Mouse (Mus musculus) splenic B cell, adult 2 months (primary cell): ENCODE results near the gene Prr18.

Experiments used
- DNase-seq: peaks from one replicate; pipeline ENCODE4 v3.0.0-alpha.2; 2011; ENCODE audit warnings: low read depth, low spot score
- H3K27me3 ChIP-seq: 2 replicates; pipeline ENCODE4 v1.6.1; 2012; ENCODE audit warnings: mild to moderate bottlenecking, low read length, moderate library complexity, mixed read lengths; ENCODE audit not compliant: control insufficient read depth, poor library complexity, insufficient read depth, severe bottlenecking
- H3K36me3 ChIP-seq: 2 replicates; pipeline ENCODE4 v1.6.1; 2012; ENCODE audit warnings: mild to moderate bottlenecking, low read length, moderate library complexity, mixed read lengths; ENCODE audit not compliant: control insufficient read depth, poor library complexity, insufficient read depth, severe bottlenecking

The Prr18 gene

DNA sequence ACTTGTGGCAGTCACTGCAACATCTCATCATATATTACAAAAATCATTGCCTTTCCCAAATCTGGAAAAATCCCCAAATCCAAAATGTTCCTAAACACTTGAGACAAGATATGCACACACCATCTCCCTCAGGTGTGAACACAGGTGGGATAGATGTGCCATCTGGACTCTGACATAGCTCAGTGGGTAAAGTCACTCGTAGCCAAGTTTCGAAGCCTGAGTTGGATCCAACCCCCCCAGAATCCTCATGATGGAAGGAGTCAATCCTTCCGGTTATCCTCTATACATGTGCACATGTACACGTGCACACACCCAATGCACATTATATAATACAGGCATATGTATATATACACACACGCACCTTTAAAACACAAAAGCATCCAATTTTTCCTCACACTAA, 23.6 kb downstream of the Prr18 start:
- DNase-seq = no peak
- Histone ChIP-seq H3K27me3 (no peaks in the 10 kb centered on the region), H3K36me3 (no peaks in the 10 kb centered on the region)

GRCm38 (mm10) chr17:8361281-8362103, 24.2 kb downstream of the Prr18 start:
- Histone ChIP-seq H3K36me3 (no peaks in the 10 kb centered on the region), H3K27me3 (no peaks in the 10 kb centered on the region)
- no peak for DNase-seq

DNA sequence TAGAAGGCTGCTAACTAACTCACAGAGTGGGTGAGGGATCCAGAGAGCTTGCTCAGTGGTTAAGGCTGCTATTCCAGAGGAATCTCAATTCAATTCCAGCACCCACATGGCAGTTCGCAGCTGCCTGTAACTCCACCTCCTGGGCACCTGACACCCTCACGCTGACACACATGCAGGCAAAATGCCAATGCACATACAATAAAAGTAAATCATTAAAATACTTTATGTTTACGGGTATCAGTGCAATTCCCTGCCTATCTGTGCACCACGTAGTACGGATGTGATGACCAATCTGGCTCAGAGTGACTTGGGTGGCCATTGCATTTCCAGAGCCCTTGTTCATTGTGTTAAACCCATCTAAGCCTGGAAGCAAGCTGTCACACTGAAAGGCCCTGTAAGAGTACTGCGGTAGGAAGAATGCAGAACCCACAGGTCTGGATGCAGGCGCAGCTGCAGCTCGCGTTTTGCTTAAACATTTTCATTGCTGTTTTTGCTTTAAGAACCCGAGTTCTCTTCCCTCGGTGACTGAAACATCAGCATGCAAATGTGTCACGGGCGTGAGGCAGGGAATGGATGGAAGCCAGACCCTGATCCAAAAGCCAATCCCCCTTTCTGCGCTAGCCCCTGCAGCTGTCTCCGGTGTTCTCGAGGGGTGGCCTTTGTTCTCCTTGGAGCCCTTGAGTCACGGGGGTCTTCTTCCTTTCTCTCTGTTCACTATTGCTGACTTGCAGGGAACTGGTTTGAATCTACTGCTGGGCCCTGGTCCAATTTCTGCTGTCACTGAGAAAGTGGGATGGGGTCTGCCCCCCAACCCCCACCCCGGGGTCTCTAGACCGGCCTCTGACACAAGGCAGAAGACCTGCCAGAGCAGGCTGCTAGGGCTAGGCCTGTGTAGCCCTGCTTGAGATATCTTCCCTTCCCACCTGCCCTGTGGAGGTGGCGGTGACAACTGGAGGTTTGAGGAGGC, 30.5 kb downstream of the Prr18 start:
- DNase-seq = no peak
- Histone ChIP-seq H3K36me3 (no peaks in the 10 kb centered on the region), H3K27me3 (no peaks in the 10 kb centered on the region; the same call in 1 of the 2 replicates)

GRCm38 (mm10) chr17:8368570-8368969, 31.3 kb downstream of the Prr18 start:
- no peaks in the 10 kb centered on the region; the same call in 1 of the 2 replicates for H3K27me3 ChIP-seq
- H3K36me3 ChIP-seq = no peaks in the 10 kb centered on the region
- DNase-seq = no peak

GRCm38 (mm10) chr17:8369171-8369570, 31.9 kb downstream of the Prr18 start:
- Histone ChIP-seq H3K27me3 (no peaks in the 10 kb centered on the region; the same call in 1 of the 2 replicates), H3K36me3 (no peaks in the 10 kb centered on the region)
- DNase-seq = no peak

DNA sequence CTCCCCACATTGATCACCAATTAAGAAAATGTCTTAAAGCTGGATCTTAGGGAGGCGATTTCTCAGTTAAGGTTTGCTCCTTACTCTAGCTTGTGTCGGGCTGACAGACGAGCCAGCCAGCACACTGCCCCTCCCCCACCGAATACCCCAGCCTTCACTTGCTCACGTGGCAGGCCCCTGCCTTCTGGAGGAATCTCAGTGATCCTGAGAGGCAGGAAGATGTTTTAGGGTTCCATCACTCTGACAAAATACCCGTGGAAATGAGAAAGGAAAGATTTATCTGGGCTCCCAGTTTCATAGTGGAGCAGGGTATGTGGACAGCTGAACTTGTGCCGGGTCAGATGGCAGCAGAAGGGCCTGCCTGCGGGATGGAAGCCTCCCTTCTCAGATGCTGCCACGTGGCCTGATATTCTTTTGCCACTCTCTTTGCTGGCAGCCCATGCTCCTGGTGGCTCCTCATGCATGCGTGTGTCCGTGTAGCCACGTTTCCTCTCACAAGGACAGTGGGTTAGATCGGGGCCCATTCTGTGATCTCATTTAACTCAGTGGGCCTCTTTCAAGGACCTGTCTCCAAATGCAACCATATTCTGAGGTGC, 33.5 kb downstream of the Prr18 start:
- DNase-seq = no peak
- Histone ChIP-seq H3K27me3 (no peaks in the 10 kb centered on the region; the same call in 1 of the 2 replicates), H3K36me3 (no peaks in the 10 kb centered on the region)

DNA sequence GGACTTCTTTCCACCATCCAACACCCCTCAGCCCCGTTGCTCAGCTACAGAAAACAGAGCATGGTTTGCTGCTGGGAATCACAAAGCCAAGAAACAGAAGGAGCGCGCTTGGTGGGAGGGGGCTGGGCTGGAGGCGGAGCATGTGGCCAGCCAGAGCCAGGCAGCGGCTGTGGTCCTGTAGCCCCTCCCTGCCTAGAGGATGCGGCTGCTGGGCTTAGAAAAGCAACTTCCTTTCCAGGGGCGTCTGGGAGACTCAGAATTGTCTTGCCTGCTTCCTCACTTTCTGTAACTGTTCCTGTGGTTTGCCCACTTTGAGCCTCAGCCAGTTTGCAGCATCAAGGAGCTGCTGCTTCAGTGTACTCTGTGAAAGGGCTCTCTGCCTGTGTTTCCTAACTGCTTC, 34.6 kb downstream of the Prr18 start:
- no peaks in the 10 kb centered on the region; the same call in none of the 2 replicates for H3K27me3 ChIP-seq
- H3K36me3 ChIP-seq = no peaks in the 10 kb centered on the region
- peak; percentile 38 for DNase-seq

DNA sequence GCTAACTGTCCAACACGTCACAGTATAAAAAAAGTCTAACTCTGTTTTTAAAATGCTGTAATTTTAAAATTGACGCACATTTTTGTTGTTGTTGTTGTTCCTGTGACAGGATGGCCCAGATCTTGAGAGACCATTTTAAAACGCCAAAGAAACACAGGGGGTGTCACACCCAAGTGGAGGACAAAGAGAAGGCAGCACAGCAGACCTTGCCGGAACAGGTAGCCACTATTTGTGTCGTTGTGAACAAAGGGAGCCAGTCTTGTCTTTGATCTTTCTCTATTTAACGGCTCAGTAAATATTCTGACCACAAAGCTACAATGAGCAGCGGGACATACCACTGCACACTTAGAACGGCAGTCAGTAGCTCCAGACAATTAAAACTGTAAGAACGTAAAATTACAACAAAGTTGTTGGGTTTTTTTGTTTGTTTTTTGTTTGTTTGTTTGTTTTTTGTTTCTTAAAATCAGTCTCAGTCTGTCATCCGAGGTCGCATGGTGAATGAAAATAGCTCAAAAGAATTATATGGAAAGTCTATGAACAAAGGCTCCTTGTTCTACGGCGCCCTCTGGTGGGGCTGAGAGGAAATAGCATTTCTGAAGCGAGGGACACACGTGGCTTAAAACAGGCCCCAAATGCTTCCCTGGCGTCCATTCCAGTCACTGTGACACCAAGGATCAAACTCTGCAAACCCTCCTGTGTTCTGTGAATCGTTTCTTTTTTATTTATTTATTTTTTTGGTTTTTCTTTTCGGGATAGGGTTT, 35.2 kb downstream of the Prr18 start:
- Histone ChIP-seq H3K27me3 (no peaks in the 10 kb centered on the region; the same call in 1 of the 2 replicates), H3K36me3 (no peaks in the 10 kb centered on the region)
- DNase-seq = peak; percentile 81

DNA sequence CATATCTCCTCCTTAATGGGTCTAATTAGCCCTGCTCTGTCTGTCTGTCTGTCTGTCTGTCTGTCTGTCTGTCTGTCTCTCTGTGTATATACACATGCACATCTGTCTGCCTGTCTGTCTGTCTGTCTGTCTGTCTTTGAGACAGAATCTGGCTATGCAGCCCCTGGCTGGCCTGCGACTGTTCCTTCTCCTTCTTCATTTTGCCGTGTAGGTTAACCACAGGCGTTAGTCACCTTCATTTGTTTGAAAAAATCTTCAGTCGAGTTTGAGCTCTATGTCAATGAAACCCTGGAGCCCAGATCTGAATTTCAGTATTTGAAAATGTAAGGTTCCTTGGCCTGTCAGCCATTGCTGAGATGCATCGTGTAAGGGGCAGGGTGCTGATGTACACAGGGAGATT, 40.0 kb downstream of the Prr18 start:
- no peak for DNase-seq
- Histone ChIP-seq H3K36me3 (no peaks in the 10 kb centered on the region), H3K27me3 (no peaks in the 10 kb centered on the region; the same call in 1 of the 2 replicates)

- no peaks in the 10 kb centered on the region for H3K27me3 ChIP-seq
- no peak for DNase-seq
- H3K36me3 ChIP-seq = no peaks in the 10 kb centered on the region
These were observed 48.2 kb downstream of the Prr18 start for GRCm38 (mm10) chr17:8385441-8385840.

GRCm38 (mm10) chr17:8388463-8388862, 51.2 kb downstream of the Prr18 start:
- Histone ChIP-seq H3K36me3 (no peaks in the 10 kb centered on the region), H3K27me3 (no peaks in the 10 kb centered on the region)
- DNase-seq = peak; percentile 46

GRCm38 (mm10) chr17:8388990-8389789, 51.9 kb downstream of the Prr18 start:
- Histone ChIP-seq H3K27me3 (no peaks in the 10 kb centered on the region), H3K36me3 (no peaks in the 10 kb centered on the region)
- DNase-seq = peak; percentile 22

DNA sequence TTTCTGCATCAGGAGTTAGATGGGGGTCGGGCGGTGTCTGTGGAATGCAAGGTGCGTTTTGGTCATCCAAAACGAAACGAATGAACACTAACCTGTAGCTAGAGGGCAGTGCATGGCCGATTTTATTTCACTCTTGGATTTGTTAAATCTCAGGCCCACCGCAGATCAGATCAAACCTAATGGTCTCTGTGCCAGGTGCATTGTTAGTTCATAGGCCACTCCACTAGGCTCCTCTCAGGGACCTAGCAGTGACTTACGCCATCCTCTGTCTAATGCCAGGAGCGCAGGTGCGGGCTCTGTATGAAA, 52.5 kb downstream of the Prr18 start:
- H3K27me3 ChIP-seq = no peaks in the 10 kb centered on the region
- no peaks in the 10 kb centered on the region for H3K36me3 ChIP-seq
- no peak for DNase-seq
